Mouse (Mus musculus) spleen, adult 2 months (tissue): ENCODE data around the gene Ext2. TPM values are rescaled to one million over a fixed set of nuclear protein-coding genes. Genes with fewer than 3 reads are reported as not detected.

Source experiments
- DNase-seq, 2 experiments: peaks; one replicate each; pipeline versions ENCODE4 v3.0.0 to v3.0.0-alpha.2; 2012 to 2021; ENCODE audit warnings: low spot score in 2 of 2, low read depth in 1 of 2
- H3K27ac ChIP-seq: fragments of 200-500 bp; 2 replicates; pipeline ENCODE4 v1.5.1; 2012; ENCODE audit warnings: low read length, inconsistent platforms; ENCODE audit not compliant: insufficient read depth
- H3K27me3 ChIP-seq: fragments of 200-500 bp; 2 replicates; pipeline ENCODE4 v1.6.1; 2012; ENCODE audit warnings: mild to moderate bottlenecking, moderate library complexity, low read length, inconsistent platforms; ENCODE audit not compliant: control insufficient read depth, insufficient read depth
- H3K36me3 ChIP-seq: fragments of 200-500 bp; 2 replicates; pipeline ENCODE4 v1.6.1; 2012; ENCODE audit warnings: mild to moderate bottlenecking, low read length, inconsistent platforms; ENCODE audit not compliant: control insufficient read depth, insufficient read depth
- H3K4me1 ChIP-seq: fragments of 200-500 bp; 2 replicates; pipeline ENCODE4 v1.6.1; 2011; ENCODE audit warnings: inconsistent platforms; ENCODE audit not compliant: control insufficient read depth, insufficient read depth, insufficient read length
- H3K4me3 ChIP-seq: fragments of 200-500 bp; 2 replicates; pipeline ENCODE4 v1.5.1; 2011; ENCODE audit warnings: mild to moderate bottlenecking, inconsistent platforms; ENCODE audit not compliant: insufficient read depth, insufficient read length; ENCODE audit errors: extremely low read depth
- CTCF ChIP-seq: fragments of 200-500 bp; IDR thresholded peaks from 2 replicates; pipeline ENCODE4 v1.5.1; 2011; ENCODE audit warnings: mild to moderate bottlenecking, inconsistent platforms; ENCODE audit not compliant: insufficient read depth, insufficient read length, insufficient replicate concordance; ENCODE audit errors: extremely low read depth
- POLR2A ChIP-seq: fragments of 200-500 bp; IDR thresholded peaks from 2 replicates; pipeline ENCODE4 v1.6.1; 2011; ENCODE audit warnings: low read depth, low read length, inconsistent platforms
- WGBS: fragments of 180-500 bp; shearing (Covaris S2); methylation state at CpG from one replicate; pipeline ENCODE4 v1.1.7; 2018; 5-methylcytosine and 5-hydroxymethylcytosine counted together
- polyA plus RNA-seq: library from polyadenylated mRNA; depleted of rRNA; stranded (reverse); fragments of >200 nt; gene quantifications from 2 replicates; pipeline ENCODE4 v1.2.3, GENCODE M21; 2012

The Ext2 gene
- polyA plus RNA-seq, 1 experiment: 23.9 TPM

- DNase-seq: no peak
- TF ChIP-seq CTCF (no peak), POLR2A (no peak)
- no peak overlapping the region for H3K27ac ChIP-seq
- no peaks in the 10 kb centered on the region for H3K27me3 ChIP-seq
- 69% methylated on average over 16 of the region's 16 CpGs for WGBS
- no peak overlapping the region for H3K4me3 ChIP-seq
- no peaks in the 10 kb centered on the region for H3K36me3 ChIP-seq
- H3K4me1 ChIP-seq: no peaks in the 10 kb centered on the region
Measured at GRCm38 (mm10) chr2:93662240-93662865, 160.0 kb downstream of the Ext2 start.

- Histone ChIP-seq H3K4me1 (no peaks in the 10 kb centered on the region), H3K36me3 (no peaks in the 10 kb centered on the region), H3K4me3 (no peak overlapping the region), H3K27me3 (no peaks in the 10 kb centered on the region), H3K27ac (no peak overlapping the region)
- WGBS: 73% methylated on average over 6 of the region's 6 CpGs
- DNase-seq: no peak
- no peak for TF ChIP-seq CTCF
- no peak for TF ChIP-seq POLR2A
Measured at GRCm38 (mm10) chr2:93661096-93661495, 161.3 kb downstream of the Ext2 start.

GRCm38 (mm10) chr2:93659705-93660308, 162.6 kb downstream of the Ext2 start:
- Histone ChIP-seq H3K4me3 (no peak overlapping the region), H3K4me1 (no peaks in the 10 kb centered on the region), H3K27ac (no peak overlapping the region), H3K36me3 (no peaks in the 10 kb centered on the region), H3K27me3 (no peaks in the 10 kb centered on the region)
- 85% methylated on average over 6 of the region's 6 CpGs for WGBS
- TF ChIP-seq POLR2A (no peak), CTCF (no peak)
- DNase-seq: no peak

GRCm38 (mm10) chr2:93659004-93659403, 163.4 kb downstream of the Ext2 start:
- Histone ChIP-seq H3K4me3 (no peak overlapping the region), H3K36me3 (no peaks in the 10 kb centered on the region), H3K4me1 (no peaks in the 10 kb centered on the region), H3K27ac (no peak overlapping the region), H3K27me3 (no peaks in the 10 kb centered on the region)
- DNase-seq: no peak
- WGBS: 25% methylated on average over 3 of the region's 3 CpGs
- TF ChIP-seq CTCF (peak; percentile 30; the same call in 1 of the 2 replicates), POLR2A (no peak)

- no peak overlapping the region for H3K27ac ChIP-seq
- peaks cover 2% of the 10 kb centered on the region; the same call in 1 of the 2 replicates for H3K27me3 ChIP-seq
- TF ChIP-seq POLR2A (no peak), CTCF (no peak)
- WGBS: 89% methylated on average over 11 of the region's 11 CpGs
- DNase-seq: no peak
- H3K4me1 ChIP-seq: no peaks in the 10 kb centered on the region
- H3K36me3 ChIP-seq: no peaks in the 10 kb centered on the region
- no peak overlapping the region for H3K4me3 ChIP-seq
Measured at GRCm38 (mm10) chr2:93654336-93655055, 167.9 kb downstream of the Ext2 start.

- no peaks in the 10 kb centered on the region for H3K36me3 ChIP-seq
- no peak overlapping the region for H3K27ac ChIP-seq
- H3K4me1 ChIP-seq: no peaks in the 10 kb centered on the region; the same call in 1 of the 2 replicates
- peaks cover 12% of the 10 kb centered on the region for H3K27me3 ChIP-seq
- 30% methylated on average over 4 of the region's 4 CpGs for WGBS
- DNase-seq: no peak
- no peak for TF ChIP-seq CTCF
- no peak overlapping the region for H3K4me3 ChIP-seq
Measured at GRCm38 (mm10) chr2:93649243-93649870, 173.0 kb downstream of the Ext2 start.
